Mouse (Mus musculus): ENCODE measurements around the gene Samd5.

Samd5 gene

GRCm38 (mm10) chr10:9650050-9650825, 24.8 kb downstream of the Samd5 start:
- DNase-seq (ENCODE audit: low spot score in 2 of 2): no peak

GRCm38 (mm10) chr10:9648464-9648863, 26.5 kb downstream of the Samd5 start:
- no peak for DNase-seq (ENCODE audit: low spot score in 2 of 2)

- no peak for DNase-seq (ENCODE audit: low spot score in 2 of 2)
These were observed 27.3 kb downstream of the Samd5 start for GRCm38 (mm10) chr10:9647741-9648140.

- DNase-seq (ENCODE audit: low spot score in 2 of 2): no peak
These were observed 28.6 kb downstream of the Samd5 start for GRCm38 (mm10) chr10:9646391-9646790.

GRCm38 (mm10) chr10:9643531-9643930, 31.5 kb downstream of the Samd5 start:
- no peak for DNase-seq (ENCODE audit: low spot score in 2 of 2)

GRCm38 (mm10) chr10:9642077-9642476, 32.9 kb downstream of the Samd5 start:
- no peak for DNase-seq (ENCODE audit: low spot score in 2 of 2)

- DNase-seq (ENCODE audit: low spot score in 2 of 2): no peak
These were observed 34.3 kb downstream of the Samd5 start for GRCm38 (mm10) chr10:9640678-9641077.

- DNase-seq (ENCODE audit: low spot score in 2 of 2): no peak
These were observed 35.0 kb downstream of the Samd5 start for GRCm38 (mm10) chr10:9640056-9640455.

GRCm38 (mm10) chr10:9625356-9625755, 49.7 kb downstream of the Samd5 start:
- DNase-seq (ENCODE audit: low spot score in 2 of 2): no peak

GRCm38 (mm10) chr10:9621926-9622688, 52.9 kb downstream of the Samd5 start:
- DNase-seq (ENCODE audit: low spot score in 2 of 2): no peak

GRCm38 (mm10) chr10:9621055-9621454, 54.0 kb downstream of the Samd5 start:
- no peak for DNase-seq (ENCODE audit: low spot score in 2 of 2)

- no peak for DNase-seq (ENCODE audit: low spot score in 2 of 2)
These were observed 60.0 kb downstream of the Samd5 start for GRCm38 (mm10) chr10:9615009-9615408.

- DNase-seq (ENCODE audit: low spot score in 2 of 2): no peak
These were observed 66.2 kb downstream of the Samd5 start for GRCm38 (mm10) chr10:9608854-9609253.

GRCm38 (mm10) chr10:9607155-9607554, 67.9 kb downstream of the Samd5 start:
- DNase-seq (ENCODE audit: low spot score in 2 of 2): no peak

GRCm38 (mm10) chr10:9605635-9606034, 69.4 kb downstream of the Samd5 start:
- DNase-seq (ENCODE audit: low spot score in 2 of 2): no peak

- no peak for DNase-seq (ENCODE audit: low spot score in 2 of 2)
These were observed 71.7 kb downstream of the Samd5 start for GRCm38 (mm10) chr10:9603290-9603689.

GRCm38 (mm10) chr10:9602845-9603244, 72.2 kb downstream of the Samd5 start:
- DNase-seq (ENCODE audit: low spot score in 2 of 2): no peak

- no peak for DNase-seq (ENCODE audit: low spot score in 2 of 2)
These were observed 72.6 kb downstream of the Samd5 start for GRCm38 (mm10) chr10:9602389-9602788.

GRCm38 (mm10) chr10:9596228-9596627, 78.8 kb downstream of the Samd5 start:
- DNase-seq (ENCODE audit: low spot score in 2 of 2): no peak

- no peak for DNase-seq (ENCODE audit: low spot score in 2 of 2)
These were observed 80.3 kb downstream of the Samd5 start for GRCm38 (mm10) chr10:9594666-9595065.

GRCm38 (mm10) chr10:9590606-9591005, 84.4 kb downstream of the Samd5 start:
- DNase-seq (ENCODE audit: low spot score in 2 of 2): no peak

GRCm38 (mm10) chr10:9586328-9586727, 88.7 kb downstream of the Samd5 start:
- DNase-seq (ENCODE audit: low spot score in 2 of 2): no peak

GRCm38 (mm10) chr10:9579374-9579773, 95.6 kb downstream of the Samd5 start:
- DNase-seq (ENCODE audit: low spot score in 2 of 2): no peak

All from natural killer cell, adult 2 months (primary cell).